Mouse (Mus musculus) heart, embryonic 11.5 days (tissue): ENCODE measurements at regions not wholly inside any gene's neighbourhood (a gene's known extent, or its start where the extent isn't known, plus 50 kb on each side); places are given as distances from the start of the nearest gene placed in this dataset.
A peak's percentile ranks its signal among the peaks of the same experiment; 100 is the strongest.

Source experiments
- ATAC-seq: fragments of 200-750 bp; cut with Nextera tagmentation; replicated peaks from 2 replicates; pipeline ENCODE4 v1.8.0; 2017; ENCODE audit warnings: moderate library complexity; ENCODE audit not compliant: insufficient number of reproducible peaks, low FRiP score, low TSS enrichment
- H3K27ac ChIP-seq: fragments of 300-500 bp; sonication (generic); 2 replicates; pipeline ENCODE4 v1.5.1; 2014; ENCODE audit warnings: mild to moderate bottlenecking, low read depth, low read length
- H3K27me3 ChIP-seq: fragments of 300-500 bp; sonication (generic); 2 replicates; pipeline ENCODE4 v1.6.1; 2014; ENCODE audit warnings: mild to moderate bottlenecking, low read length, mixed read lengths; ENCODE audit not compliant: control insufficient read depth, insufficient read depth
- H3K36me3 ChIP-seq: fragments of 300-500 bp; sonication (generic); 2 replicates; pipeline ENCODE4 v1.6.1; 2014; ENCODE audit warnings: mild to moderate bottlenecking, low read length, moderate library complexity, mixed read lengths; ENCODE audit not compliant: control insufficient read depth, insufficient read depth
- H3K4me1 ChIP-seq: fragments of 300-500 bp; sonication (generic); 2 replicates; pipeline ENCODE4 v1.6.1; 2014; ENCODE audit warnings: low read length; ENCODE audit not compliant: control insufficient read depth, insufficient read depth
- H3K4me2 ChIP-seq: fragments of 300-500 bp; sonication (generic); 2 replicates; pipeline ENCODE4 v1.6.1; 2014; ENCODE audit warnings: mild to moderate bottlenecking, moderate library complexity
- H3K4me3 ChIP-seq: fragments of 300-500 bp; sonication (generic); 2 replicates; pipeline ENCODE4 v1.5.1; 2014; ENCODE audit warnings: low read depth, low read length
- H3K9ac ChIP-seq: fragments of 300-500 bp; sonication (generic); 2 replicates; pipeline ENCODE4 v1.6.1; 2014; ENCODE audit warnings: mild to moderate bottlenecking, low read depth, low read length, moderate library complexity
- H3K9me3 ChIP-seq: fragments of 300-500 bp; sonication (generic); replicated peaks from 2 replicates; pipeline ENCODE4 v1.6.1; 2016; ENCODE audit warnings: low read length; ENCODE audit not compliant: control insufficient read depth
- WGBS: fragments of 180-500 bp; shearing (Covaris S2); extraction: QIAGEN DNeasy Blood & Tissue Kit; methylation state at CpG from one replicate; pipeline ENCODE4 v1.1.7; 2014; ENCODE audit not compliant: insufficient replicate concordance; 5-methylcytosine and 5-hydroxymethylcytosine counted together

DNA sequence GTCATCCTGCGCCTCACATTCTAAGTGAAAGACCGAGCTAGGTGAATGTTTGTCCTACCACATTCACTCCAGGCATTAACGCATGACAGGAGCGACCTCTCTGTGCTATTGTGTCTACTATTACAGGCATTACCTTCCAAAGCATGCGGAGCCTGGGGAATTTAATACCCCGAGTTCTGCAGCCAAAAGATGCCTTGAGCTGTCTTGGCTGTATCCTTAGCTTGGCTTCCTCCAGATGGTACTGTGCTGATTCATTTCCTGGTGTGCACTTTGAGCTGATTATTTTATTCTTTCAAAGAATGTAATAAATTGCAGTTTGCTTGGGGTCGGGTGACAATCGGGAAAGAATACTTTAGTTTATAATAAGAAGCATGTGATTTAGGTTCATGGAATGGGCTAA lies 323.2 kb downstream of the Tbc1d1 start:
- no peaks in the 10 kb centered on the region for H3K9me3 ChIP-seq
- no peaks in the 10 kb centered on the region for H3K36me3 ChIP-seq
- no peaks in the 10 kb centered on the region for H3K27me3 ChIP-seq
- H3K9ac ChIP-seq = no peak overlapping the region
- H3K4me1 ChIP-seq = no peaks in the 10 kb centered on the region
- no peak overlapping the region for H3K27ac ChIP-seq
- WGBS = 73% methylated on average over 8 of the region's 8 CpGs
- H3K4me2 ChIP-seq = no peak overlapping the region
- ATAC-seq = no peak
- H3K4me3 ChIP-seq = no peak overlapping the region

DNA sequence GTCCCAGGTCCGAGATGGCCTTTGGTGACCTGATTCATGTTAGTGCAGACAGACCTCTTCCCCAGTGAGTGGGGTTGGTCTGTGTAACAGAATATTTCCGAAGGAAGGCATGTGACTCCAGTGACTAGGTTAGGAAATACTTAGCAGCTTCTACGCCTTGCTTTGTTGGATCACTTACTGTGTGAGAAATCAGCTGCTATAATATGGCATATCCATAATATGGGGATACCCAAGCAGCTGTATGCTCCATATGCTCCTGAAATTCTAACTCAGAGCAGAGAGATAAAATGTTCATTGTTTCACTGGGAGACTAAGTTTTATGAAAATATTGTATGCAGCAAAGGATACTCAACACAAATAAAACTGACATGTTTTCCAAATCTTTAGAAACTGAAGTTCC lies 318.1 kb upstream of the Klf3 start:
- Histone ChIP-seq H3K36me3 (no peaks in the 10 kb centered on the region), H3K9me3 (no peaks in the 10 kb centered on the region), H3K4me2 (no peak overlapping the region), H3K27me3 (no peaks in the 10 kb centered on the region), H3K4me1 (0 out of 2 replicates have a peak, but pooled peaks cover 2% of the 10 kb centered on the region), H3K9ac (no peak overlapping the region), H3K4me3 (no peak overlapping the region), H3K27ac (no peak overlapping the region)
- ATAC-seq = no peak
- WGBS = 79% methylated on average over 3 of the region's 3 CpGs

DNA sequence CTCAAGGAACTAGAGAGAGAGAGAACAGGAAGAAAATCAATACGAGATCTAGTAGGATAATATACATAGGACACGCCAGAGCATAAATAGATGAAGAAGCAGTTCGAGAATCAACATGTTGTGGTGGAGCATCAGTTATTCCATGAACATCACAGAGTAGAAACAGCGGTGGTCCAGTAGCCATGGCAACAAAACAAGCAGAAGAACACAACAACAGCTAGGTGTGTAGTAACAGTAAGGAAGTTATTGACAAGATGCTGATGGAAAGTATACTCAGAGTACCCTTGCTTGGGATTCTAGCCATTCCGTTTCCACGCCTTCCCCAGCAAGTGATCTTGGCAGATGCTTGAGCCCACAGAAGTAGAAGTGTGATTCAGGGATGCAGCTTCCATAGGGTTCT lies 317.3 kb upstream of the Klf3 start:
- Histone ChIP-seq H3K27me3 (no peaks in the 10 kb centered on the region), H3K4me2 (no peak overlapping the region), H3K9me3 (no peaks in the 10 kb centered on the region), H3K4me1 (0 out of 2 replicates have a peak, but pooled peaks cover 2% of the 10 kb centered on the region), H3K27ac (no peak overlapping the region), H3K36me3 (no peaks in the 10 kb centered on the region), H3K9ac (no peak overlapping the region), H3K4me3 (no peak overlapping the region)
- ATAC-seq = no peak
- 86% methylated on average over 6 of the region's 6 CpGs for WGBS

DNA sequence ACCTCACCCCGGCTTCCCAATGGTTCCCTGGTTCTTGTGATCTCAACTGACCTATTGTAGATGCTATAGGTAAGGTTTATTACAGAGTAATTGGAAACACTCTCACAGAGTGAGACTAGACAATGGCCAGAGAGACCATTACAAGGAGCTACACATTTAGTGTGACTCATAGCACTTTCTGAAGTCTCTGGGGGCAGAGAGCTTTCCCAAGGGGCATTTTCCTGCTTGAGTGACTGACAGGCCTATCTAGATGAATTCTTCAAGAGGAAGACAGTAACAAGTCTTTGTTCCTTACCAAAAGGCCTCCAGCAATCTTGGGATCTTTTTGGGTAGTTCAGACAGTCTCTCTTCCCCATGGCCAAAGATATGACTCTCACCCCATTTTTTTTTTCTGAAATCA lies 316.4 kb upstream of the Klf3 start:
- H3K4me2 ChIP-seq = no peak overlapping the region
- no peaks in the 10 kb centered on the region for H3K27me3 ChIP-seq
- 0 out of 2 replicates have a peak, but pooled peaks cover 2% of the 10 kb centered on the region for H3K4me1 ChIP-seq
- H3K27ac ChIP-seq = no peak overlapping the region
- no peak overlapping the region for H3K4me3 ChIP-seq
- no peaks in the 10 kb centered on the region for H3K9me3 ChIP-seq
- H3K9ac ChIP-seq = no peak overlapping the region
- WGBS = 70% methylated on average over 1 of the region's 1 CpGs
- ATAC-seq = no peak
- no peaks in the 10 kb centered on the region for H3K36me3 ChIP-seq

DNA sequence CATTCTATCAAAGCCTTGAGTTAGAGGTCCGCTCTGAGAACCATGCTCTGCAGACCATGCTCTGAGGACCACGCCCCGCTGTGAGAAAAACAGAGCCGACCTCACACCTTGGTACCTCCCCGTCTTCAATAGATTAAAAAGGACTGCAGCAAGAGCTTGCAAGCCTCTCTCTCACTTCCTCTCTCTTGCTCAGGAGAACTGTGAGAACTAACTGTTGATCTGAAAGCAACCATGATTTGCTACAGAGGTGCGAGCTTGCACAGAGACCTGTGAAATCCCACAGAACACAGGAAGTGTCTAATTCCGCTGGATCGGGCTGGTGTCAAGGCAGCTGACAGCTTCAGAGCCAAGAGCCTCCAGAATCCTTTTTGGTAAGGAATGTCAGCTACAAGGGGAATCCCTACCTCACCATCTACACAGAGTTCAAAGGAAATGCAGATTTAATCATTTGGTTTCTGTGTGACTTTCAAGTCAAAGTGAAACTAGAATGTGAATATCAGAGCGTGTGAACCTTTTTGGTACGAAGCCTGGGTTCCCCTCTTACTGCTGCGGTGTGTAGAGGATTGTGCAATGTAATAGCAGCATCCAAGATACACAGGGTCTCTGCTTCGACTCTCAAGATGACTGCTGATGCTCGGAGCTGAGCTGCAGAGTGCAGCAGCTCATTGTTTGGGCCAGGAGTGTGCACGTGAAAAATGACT lies 315.3 kb upstream of the Klf3 start:
- Histone ChIP-seq H3K4me1 (0 out of 2 replicates have a peak, but pooled peaks cover 2% of the 10 kb centered on the region), H3K9me3 (no peaks in the 10 kb centered on the region), H3K4me3 (no peak overlapping the region), H3K9ac (no peak overlapping the region), H3K27ac (no peak overlapping the region), H3K4me2 (peak overlapping the region; percentile 17; the same call in 1 of the 2 replicates), H3K36me3 (no peaks in the 10 kb centered on the region), H3K27me3 (no peaks in the 10 kb centered on the region)
- 52% methylated on average over 14 of the region's 14 CpGs for WGBS
- no peak for ATAC-seq

DNA sequence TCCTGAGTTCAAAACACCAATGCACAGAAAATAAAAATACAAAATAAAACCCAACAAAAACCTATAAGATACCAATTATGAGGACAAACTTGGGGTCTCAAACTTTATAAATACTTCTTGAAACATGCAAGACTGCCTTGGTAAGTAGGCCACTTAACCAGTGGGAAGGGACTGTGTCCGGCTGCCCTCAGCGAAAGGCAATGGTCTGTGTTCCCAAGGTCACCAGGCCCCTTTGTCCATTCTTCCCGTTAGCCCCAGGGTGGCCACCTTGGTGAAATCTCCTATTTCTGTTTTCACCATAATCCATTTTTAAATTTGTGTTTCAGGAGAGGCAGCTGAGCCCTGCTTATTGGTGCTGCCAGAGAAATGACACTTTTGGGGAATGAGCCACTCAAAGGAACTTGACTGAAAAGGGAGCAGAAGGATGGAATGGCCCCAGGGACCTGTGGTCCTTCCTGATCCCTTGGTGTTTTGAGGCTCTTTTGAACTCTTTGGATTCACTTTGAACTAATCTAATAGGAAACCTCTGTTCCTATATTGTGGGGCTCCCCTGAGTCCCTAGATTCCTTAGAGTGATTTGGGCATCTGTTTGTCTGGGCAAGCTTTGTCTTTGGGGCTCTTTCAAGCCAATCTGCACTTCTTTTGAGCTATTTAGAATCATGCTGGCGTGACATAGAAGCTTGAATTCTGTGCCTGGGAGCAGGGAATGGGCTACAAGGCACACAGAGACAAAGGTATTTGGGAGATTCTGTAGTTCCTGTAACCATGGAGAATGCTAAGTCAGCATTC lies 313.3 kb upstream of the Klf3 start:
- Histone ChIP-seq H3K4me2 (no peak overlapping the region), H3K4me1 (0 out of 2 replicates have a peak, but pooled peaks cover 2% of the 10 kb centered on the region), H3K27me3 (no peaks in the 10 kb centered on the region), H3K4me3 (no peak overlapping the region), H3K9ac (no peak overlapping the region), H3K36me3 (no peaks in the 10 kb centered on the region), H3K27ac (no peak overlapping the region), H3K9me3 (no peaks in the 10 kb centered on the region)
- 83% methylated on average over 4 of the region's 4 CpGs for WGBS
- ATAC-seq = no peak

DNA sequence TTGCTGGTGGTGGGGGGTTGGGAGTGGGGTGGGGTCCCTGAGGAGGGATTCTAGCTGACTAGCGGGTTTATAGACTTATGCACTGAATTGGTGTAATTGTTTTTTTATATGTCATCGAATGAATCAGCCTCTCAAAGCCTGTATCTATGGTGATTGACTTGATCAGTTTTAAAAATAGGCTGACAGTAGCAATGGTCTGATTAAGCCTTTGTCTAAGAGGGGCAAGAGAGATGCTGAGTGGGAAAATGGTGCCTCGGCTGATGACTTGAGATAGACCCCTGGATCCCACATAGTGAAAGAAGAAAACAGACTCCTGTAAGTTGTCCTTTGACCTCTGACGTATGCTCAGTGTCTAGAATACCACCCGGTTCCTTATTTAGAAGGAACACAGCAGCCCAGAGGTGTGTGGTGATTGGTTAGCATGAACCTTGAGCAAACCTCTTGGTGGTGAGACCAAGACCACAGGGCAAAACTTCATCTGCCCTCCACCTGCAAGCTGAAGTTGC lies 312.7 kb upstream of the Klf3 start:
- 63% methylated on average over 5 of the region's 5 CpGs for WGBS
- H3K4me1 ChIP-seq = 0 out of 2 replicates have a peak, but pooled peaks cover 2% of the 10 kb centered on the region
- no peak overlapping the region for H3K4me2 ChIP-seq
- no peak overlapping the region for H3K27ac ChIP-seq
- no peaks in the 10 kb centered on the region for H3K9me3 ChIP-seq
- ATAC-seq = no peak
- no peaks in the 10 kb centered on the region for H3K27me3 ChIP-seq
- H3K9ac ChIP-seq = no peak overlapping the region
- no peaks in the 10 kb centered on the region for H3K36me3 ChIP-seq
- H3K4me3 ChIP-seq = no peak overlapping the region

DNA sequence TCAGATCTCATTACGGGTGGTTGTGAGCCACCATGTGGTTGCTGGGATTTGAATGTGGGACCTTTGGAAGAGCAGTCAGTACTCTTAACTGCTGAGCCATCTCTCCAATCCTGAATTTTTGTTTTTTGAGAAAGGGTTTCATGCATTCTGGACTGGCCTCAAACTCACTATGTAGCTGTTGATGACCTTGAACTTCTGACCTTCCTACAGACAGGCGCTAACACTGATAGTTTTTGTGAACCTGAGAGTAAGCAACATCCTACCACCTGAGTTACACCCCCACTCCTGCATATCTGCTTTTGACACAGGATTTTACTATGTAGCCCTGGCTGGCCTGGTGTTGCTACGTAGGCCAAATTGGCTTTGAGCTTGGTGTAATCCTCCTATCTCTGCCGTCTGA lies 308.8 kb upstream of the Klf3 start:
- no peak overlapping the region for H3K27ac ChIP-seq
- no peak overlapping the region for H3K4me3 ChIP-seq
- H3K36me3 ChIP-seq = no peaks in the 10 kb centered on the region
- no peak overlapping the region for H3K4me2 ChIP-seq
- no peaks in the 10 kb centered on the region for H3K9me3 ChIP-seq
- no peak for ATAC-seq
- WGBS = 84% methylated on average over 4 of the region's 4 CpGs
- H3K4me1 ChIP-seq = no peaks in the 10 kb centered on the region
- H3K9ac ChIP-seq = no peak overlapping the region
- H3K27me3 ChIP-seq = no peaks in the 10 kb centered on the region
